7 mouse cellular contexts compared by ENCODE assay signal in genomic region chr9:48479838-48480410, GRCm38 (mm10). TPM values are rescaled to one million over a fixed set of nuclear protein-coding genes. Genes with fewer than 3 reads are reported as not detected.
A peak's percentile ranks its signal among the peaks of the same experiment; 100 is the strongest.
DNase-seq lines count a peak whose midpoint lies in the region; ATAC-seq and TF ChIP-seq lines count a peak whose summit lies in the region.

No protein-coding gene starts in this region.

- H3K4me2 ChIP-seq in embryonic facial prominence, embryonic 15.5 days (replicated peaks), result peak overlapping the region; percentile 82
- H3K4me2 ChIP-seq in intestine, postnatal 0 days (replicated peaks; ENCODE audit: low read depth), result peak overlapping the region; percentile 97

- H3K4me1 ChIP-seq in embryonic facial prominence, embryonic 15.5 days, result peaks cover 14% of the 10 kb centered on the region
- H3K4me1 ChIP-seq in intestine, postnatal 0 days (replicated peaks; ENCODE audit: control insufficient read depth, insufficient read depth, low read length), result no peaks in the 10 kb centered on the region

- no peaks in the 10 kb centered on the region for H3K27me3 ChIP-seq in embryonic facial prominence, embryonic 15.5 days
- H3K27me3 ChIP-seq in intestine, postnatal 0 days (replicated peaks; ENCODE audit: control insufficient read depth, insufficient read depth, low read length), result no peaks in the 10 kb centered on the region

- ATAC-seq in embryonic facial prominence, embryonic 15.5 days (ENCODE audit: insufficient number of reproducible peaks, low FRiP score, low TSS enrichment, low read depth), result no peak; the same call in 1 of the 2 replicates
- ATAC-seq in intestine, postnatal 0 days, result peak; percentile 39
- 0 out of 2 replicates have a peak, but pooled peaks have one; percentile 6 for ATAC-seq in monocyte, adult 5-6 weeks (replicated peaks; ENCODE audit: insufficient number of reproducible peaks, low FRiP score, low TSS enrichment, poor library complexity, severe bottlenecking)

- peak; percentile 6 for DNase-seq in right cerebral cortex, adult 18-20 months
- DNase-seq in right cerebral cortex, postnatal 10 days (ENCODE audit: low spot score in 2 of 2), result no peak
- DNase-seq in thymus, postnatal 0 days (ENCODE audit: low spot score), result no peak
- DNase-seq in adrenal gland, postnatal 10 days, result no peak

- WGBS in embryonic facial prominence, embryonic 15.5 days, result 6% methylated on average over 25 of the region's 25 CpGs
- WGBS in intestine, postnatal 0 days, result 7% methylated on average over 25 of the region's 25 CpGs

- H3K4me3 ChIP-seq in embryonic facial prominence, embryonic 15.5 days (replicated peaks), result peak overlapping the region; percentile 72
- peak overlapping the region; percentile 85 for H3K4me3 ChIP-seq in intestine, postnatal 0 days (ENCODE audit: low read depth, low read length)

- peaks cover 15% of the 10 kb centered on the region for H3K36me3 ChIP-seq in embryonic facial prominence, embryonic 15.5 days
- peaks cover 5% of the 10 kb centered on the region; the same call in 1 of the 2 replicates for H3K36me3 ChIP-seq in intestine, postnatal 0 days (ENCODE audit: control insufficient read depth, insufficient read depth)

- H3K9me3 ChIP-seq in embryonic facial prominence, embryonic 15.5 days (replicated peaks), result no peaks in the 10 kb centered on the region
- no peaks in the 10 kb centered on the region for H3K9me3 ChIP-seq in intestine, postnatal 0 days (ENCODE audit: control insufficient read depth)

- H3K27ac ChIP-seq in embryonic facial prominence, embryonic 15.5 days (replicated peaks), result peak overlapping the region; percentile 63; the same call in 1 of the 2 replicates
- H3K27ac ChIP-seq in intestine, postnatal 0 days (ENCODE audit: low read depth, low read length), result no peak overlapping the region; the same call in 1 of the 2 replicates

- TF ChIP-seq CTCF in intestine, postnatal 0 days (IDR thresholded peaks at IDR 0.05; ENCODE audit: low read depth), result no peak

- H3K9ac ChIP-seq in embryonic facial prominence, embryonic 15.5 days, result peak overlapping the region; percentile 72
- peak overlapping the region; percentile 71 for H3K9ac ChIP-seq in intestine, postnatal 0 days (ENCODE audit: low read depth, low read length)

RNA-seq across cellular contexts. Expression of gene Rexo2, which starts 0.5 kb away (rescaled TPM):
- polyA plus RNA-seq in embryonic facial prominence, embryonic 15.5 days (2015; fragmentation: Nextera tagmentation; extraction: Ambion mirVana), result 138 and 148 TPM in 2 replicates
- polyA plus RNA-seq in intestine, postnatal 0 days (2015; fragmentation: Nextera tagmentation; extraction: Ambion mirVana), result 70.3 and 70.6 TPM in 2 replicates
- total RNA-seq in monocyte, adult 5-6 weeks (2017), result 72.1 to 84.2 TPM (median 76.2 TPM) in 3 replicates
- 130 and 153 TPM in 2 replicates for polyA plus RNA-seq in thymus, postnatal 0 days (2015; fragmentation: Nextera tagmentation; extraction: Ambion mirVana)
- total RNA-seq in adrenal gland, postnatal 10 days (2021), result 10 to 100 TPM; 73.3 to 85.1 TPM

RNA-seq across cellular contexts. Expression of gene Rbm7, which starts 15.2 kb away (rescaled TPM):
- 111 and 116 TPM in 2 replicates for polyA plus RNA-seq in embryonic facial prominence, embryonic 15.5 days (2015; fragmentation: Nextera tagmentation; extraction: Ambion mirVana)
- 73.5 and 74.0 TPM in 2 replicates for polyA plus RNA-seq in intestine, postnatal 0 days (2015; fragmentation: Nextera tagmentation; extraction: Ambion mirVana)
- 139 to 205 TPM (median 199 TPM) in 3 replicates for total RNA-seq in monocyte, adult 5-6 weeks (2017)
- polyA plus RNA-seq in thymus, postnatal 0 days (2015; fragmentation: Nextera tagmentation; extraction: Ambion mirVana), result 158 and 160 TPM in 2 replicates
- 10 to 100 TPM; 64.6 to 70.9 TPM for total RNA-seq in adrenal gland, postnatal 10 days (2021)

RNA-seq across cellular contexts. Expression of gene Gm5617, which starts 15.3 kb away (rescaled TPM):
- 33.0 and 39.5 TPM in 2 replicates for polyA plus RNA-seq in embryonic facial prominence, embryonic 15.5 days (2015; fragmentation: Nextera tagmentation; extraction: Ambion mirVana)
- 72.0 and 72.3 TPM in 2 replicates for polyA plus RNA-seq in intestine, postnatal 0 days (2015; fragmentation: Nextera tagmentation; extraction: Ambion mirVana)
- total RNA-seq in monocyte, adult 5-6 weeks (2017), result 13.7 to 22.4 TPM in 2 of 3 replicates, not detected in the other
- 68.6 and 69.0 TPM in 2 replicates for polyA plus RNA-seq in thymus, postnatal 0 days (2015; fragmentation: Nextera tagmentation; extraction: Ambion mirVana)
- total RNA-seq in adrenal gland, postnatal 10 days (2021), result 10 to 100 TPM; 52.7 to 58.4 TPM
